Mouse (Mus musculus) MN1 (cell line): Measurements from ENCODE around the gene Nrap.
A peak's percentile ranks its signal among the peaks of the same experiment; 100 is the strongest.

Source experiments
- DNase-seq: peaks from one replicate; pipeline ENCODE4 v3.0.0-alpha.2; 2016; ENCODE audit warnings: low spot score

The Nrap gene

DNA sequence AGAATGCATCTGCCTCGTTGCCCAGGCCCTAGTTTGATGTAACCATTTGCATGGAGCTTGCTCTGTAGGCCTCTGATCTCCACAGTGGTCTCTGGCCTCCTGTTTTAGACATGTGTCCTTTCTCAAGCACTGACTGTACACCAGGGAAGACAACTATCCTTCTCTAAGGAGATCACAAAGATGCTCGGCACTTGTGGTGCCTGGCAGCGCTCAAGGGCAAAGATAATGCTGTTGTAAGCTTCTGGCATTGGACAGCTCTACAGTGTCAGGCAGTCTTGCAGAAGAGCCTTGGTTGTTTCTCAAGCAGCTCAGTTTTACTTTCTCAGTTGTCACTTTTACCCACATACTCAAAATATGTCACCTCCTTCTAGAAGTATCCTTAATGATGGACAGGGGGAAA lies 73.3 kb downstream of the Nrap start:
- no peak for DNase-seq

DNA sequence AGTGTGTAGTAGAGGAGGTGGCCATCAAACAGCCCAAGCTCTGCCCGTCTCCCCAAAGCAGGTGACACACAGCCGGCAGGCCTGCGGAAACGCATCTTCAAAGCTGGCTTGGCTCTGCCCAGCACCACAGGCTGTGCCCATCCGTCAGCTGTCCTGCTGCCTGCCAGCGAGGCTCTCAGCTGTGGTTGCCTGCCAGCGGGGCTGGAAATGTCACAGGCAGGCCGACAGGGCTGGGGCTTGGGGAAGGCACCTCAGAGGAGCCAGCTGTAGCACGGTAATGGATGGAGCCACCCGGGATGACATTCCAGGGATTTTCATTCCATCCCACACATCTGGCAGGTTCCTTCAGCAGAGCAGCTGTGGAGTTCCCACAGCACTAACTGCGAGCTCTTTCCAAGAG lies 89.0 kb downstream of the Nrap start:
- DNase-seq: no peak

DNA sequence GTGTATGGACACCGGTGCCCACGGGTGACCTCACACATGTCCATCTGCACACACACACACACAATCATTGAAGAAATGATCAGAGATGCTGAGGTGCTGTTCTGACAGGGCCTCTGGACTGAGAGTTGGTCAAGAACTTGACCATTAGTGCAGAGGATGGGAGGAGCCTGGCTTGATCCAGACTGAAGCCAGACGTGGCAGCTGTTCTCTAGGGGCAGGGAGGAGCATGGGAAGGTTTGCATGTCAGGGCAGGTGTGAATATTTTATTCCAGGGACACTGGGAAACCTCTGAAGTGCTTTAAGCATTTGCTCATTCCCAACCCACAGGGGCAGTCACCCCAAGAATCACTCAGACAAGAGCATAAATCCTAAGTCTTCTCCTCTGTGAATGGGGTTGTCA lies 92.6 kb downstream of the Nrap start:
- DNase-seq: no peak

DNA sequence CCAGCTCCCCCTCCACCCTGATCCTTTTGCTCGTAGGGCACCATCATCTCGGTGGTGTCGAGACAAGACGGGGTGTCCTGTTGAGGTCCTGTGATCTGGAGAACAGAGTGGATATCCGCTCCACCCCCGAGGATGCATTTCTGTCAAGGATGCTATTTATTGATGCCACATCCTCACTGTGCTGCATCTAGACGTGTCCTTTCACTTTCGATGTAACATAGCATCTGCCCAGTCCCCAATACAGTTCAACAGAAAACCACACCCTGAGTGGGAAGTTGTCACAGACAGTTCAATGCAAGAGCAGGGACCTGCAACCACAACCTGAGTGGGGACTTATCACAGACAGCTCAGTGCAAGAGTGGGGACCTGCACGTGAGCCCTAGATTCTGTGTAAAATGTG lies 93.2 kb downstream of the Nrap start:
- no peak for DNase-seq

DNA sequence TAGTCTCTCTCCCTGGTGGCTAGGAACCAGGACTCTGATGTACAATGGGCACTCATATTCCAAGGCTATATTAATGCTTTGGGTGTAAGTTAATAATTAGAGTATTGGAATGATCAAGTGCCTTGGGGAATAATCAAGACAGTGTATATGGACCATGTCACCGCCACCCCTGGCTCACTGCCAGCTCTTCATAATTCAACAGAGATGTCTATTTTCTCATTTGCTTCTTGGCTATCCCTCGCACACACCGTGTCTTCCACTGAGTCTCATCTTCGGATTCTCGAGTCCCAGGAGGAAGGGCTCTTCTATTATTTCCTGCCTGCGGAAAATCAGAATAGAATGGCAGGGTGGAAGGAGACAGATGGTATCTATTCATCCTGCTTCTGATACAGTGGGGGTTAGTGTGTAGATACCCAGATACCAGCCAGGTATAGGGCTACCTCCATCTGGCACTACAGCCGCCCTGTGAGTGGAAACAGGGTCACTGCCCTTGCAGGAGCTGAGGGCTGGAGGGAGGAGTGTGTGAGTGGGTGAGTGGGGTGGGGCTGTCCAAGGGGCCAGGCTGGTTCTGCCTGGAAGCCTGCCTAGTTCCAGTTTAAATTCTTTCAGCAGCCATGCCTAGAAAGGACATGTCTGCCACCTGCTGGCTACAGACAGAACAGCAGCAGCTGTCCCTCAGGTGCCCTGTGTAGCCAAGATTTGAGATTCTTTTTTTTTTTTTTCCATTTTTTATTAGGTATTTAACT lies 95.0 kb downstream of the Nrap start:
- DNase-seq: peak; percentile 80

DNA sequence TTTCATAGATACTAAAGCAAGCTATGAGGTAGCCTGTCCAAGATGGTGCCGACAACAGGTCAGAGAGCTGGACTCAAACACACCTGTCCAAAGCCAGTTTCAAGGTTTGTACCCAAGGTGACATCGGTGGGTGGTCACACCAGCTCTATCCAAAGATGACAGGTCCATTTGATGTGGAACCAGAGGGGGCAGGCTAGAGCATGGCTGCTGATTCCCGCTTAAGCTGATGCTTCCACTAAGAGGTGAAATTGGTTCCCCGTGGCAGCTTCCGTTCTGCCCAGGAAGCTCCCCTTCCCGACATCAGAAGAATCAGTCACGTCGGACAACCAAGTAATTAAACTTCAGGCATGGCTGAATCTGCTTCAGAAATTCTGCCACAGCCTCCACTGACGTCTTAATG lies 97.5 kb downstream of the Nrap start:
- DNase-seq: no peak

DNA sequence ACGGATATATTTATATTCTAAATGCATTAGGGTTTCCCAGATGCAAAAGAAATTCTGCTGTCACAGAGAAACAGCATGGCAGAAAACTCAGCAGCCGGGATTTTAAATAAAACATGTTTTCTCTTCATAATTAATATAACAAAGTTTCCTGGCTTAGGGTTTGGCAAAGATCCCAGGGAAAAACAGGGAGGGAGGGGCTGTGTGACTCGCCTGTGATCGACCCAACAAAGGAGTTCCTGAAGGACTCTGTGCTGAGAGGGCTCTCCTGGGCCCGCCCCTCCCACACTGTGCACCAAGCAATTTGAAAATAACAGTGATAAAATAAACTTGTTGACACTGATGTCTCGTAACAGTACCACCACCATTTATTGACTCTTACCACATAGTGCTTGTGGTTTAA lies 97.9 kb downstream of the Nrap start:
- DNase-seq: no peak

DNA sequence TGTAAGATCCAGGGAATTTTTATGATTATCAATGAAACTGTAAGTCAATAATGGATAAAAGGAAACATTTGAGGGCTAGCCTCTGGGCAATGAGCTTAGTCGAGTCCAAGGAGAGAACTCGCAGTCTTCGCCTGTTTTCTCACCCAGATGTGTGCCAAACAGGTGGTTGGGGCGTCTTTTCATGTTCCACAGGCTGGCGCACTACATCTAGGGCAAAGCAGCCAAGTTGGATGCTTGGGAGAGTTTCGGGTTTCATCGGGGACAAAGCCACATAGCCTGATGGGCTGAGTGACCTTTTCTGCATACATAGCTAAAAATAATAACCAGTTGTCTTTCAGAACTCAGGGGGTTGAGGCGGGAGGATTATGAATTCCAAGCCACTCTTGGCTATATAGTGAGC lies 100.2 kb downstream of the Nrap start:
- DNase-seq: no peak

DNA sequence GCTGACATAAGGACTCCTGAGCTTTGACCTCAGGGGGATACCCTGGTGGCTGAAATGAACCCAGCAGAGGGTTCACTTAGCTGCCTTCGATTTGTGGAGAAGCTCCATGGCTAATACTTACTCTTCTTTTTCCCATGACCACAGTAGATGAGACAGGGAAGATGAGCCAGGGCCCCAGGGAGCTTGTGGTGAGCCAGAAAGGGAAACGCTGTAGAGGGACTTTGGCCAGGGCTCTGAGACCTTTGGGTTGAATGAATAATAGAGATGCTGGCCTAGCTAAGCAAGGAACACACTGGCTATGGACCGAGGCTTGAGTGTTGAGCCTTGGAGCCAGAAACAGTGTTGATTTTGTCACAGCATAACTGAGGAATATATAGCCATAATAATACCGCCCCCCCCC lies 101.4 kb downstream of the Nrap start:
- no peak for DNase-seq

DNA sequence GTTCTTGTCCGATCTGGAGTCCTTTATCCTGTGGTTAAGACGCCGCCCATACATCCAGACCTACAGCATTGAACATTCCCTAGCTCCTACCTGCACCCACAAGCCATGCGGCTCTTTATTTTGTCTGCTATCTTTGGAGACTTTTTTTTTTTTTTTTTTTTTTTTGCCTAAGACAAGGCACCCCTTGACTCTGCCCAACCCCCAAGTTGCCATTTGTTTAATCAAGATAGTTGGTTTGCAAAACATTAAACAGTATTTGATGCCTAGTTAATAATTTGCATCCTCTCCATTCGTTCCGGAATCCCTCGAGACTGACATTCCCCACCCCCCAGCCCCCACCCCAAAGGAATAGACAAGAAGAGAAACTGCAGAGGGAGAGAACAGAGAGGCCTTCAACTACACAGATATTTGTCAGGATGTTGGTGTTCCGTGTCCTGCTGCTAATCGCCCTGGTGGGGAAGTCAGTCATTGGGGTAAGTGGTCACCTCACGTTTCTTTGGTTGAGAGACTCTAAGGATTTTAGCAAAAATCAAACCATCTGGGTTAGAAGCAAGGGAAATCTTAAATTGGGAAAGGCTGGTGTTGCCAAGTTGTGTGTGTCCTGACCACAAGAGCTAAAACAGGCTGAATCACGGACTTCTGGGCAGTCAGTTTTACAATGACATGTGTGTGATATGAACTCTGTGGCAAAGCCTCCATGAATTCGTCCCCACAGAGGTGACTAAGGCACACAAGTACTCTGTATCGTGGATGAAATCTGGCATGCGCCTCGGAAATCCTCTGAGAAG lies 102.1 kb downstream of the Nrap start:
- DNase-seq: no peak

DNA sequence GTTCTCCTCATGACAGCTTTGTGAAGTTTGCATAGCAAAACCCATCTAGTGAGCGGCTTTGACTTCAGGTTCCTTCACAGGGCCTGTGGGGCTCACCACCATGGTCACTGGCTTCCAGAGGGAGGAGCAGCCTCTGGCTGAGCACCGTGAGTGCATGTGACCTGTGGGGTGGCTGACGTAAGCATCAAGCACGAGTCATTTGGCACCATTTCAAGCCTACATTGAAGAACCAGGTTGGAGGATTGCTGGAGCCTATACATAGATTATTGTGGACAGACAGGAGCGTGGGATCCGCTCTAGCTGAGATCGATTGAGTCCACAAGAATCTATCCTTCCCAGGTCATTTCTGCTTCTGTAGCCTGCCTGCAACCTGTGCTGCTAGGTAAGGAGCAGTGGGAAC lies 103.0 kb downstream of the Nrap start, which contains the start of gene Habp2:
Gene Habp2, plus strand, starts transcription at position 272 of the 400 bp plus-strand sequence.
- DNase-seq: no peak

DNA sequence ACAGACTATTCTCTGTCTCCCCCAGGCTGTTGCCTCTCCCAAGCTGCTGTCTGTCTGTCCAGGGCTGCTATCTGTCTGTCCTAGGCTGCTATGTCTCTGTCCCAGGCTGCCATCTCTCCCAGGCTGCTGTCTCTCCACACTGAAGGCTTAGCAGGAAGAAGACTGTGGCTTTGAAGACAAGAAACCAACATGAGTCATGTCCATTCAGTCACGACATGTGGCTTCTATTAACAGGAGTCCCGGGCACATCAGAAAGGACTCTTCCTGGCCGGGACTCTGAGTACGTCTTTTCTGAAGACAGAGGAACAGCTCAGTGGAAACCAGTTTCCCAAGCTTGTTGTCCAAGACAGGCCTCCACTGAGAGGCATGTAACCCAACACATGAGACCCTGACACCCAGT lies 104.6 kb downstream of the Nrap start:
- DNase-seq: no peak

DNA sequence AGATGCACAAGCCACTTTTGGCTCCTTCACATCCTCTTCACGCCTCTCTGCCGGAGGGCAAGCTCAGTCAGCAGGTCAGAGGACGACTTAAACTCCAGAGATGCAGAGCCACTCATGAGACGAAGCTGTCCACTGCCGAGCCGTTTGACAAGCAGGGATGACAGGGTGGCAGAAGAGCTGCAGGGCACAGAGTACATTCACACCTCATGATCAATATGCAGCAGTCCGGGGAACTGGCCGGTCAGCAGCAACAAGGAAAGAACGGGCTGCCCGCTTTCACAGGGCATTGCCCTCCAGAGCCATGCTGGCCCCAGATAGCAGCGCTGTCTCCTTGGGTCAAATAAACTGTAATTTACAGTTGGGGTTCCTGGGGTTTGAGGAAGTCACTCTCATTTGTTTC lies 111.5 kb downstream of the Nrap start:
- DNase-seq: no peak

DNA sequence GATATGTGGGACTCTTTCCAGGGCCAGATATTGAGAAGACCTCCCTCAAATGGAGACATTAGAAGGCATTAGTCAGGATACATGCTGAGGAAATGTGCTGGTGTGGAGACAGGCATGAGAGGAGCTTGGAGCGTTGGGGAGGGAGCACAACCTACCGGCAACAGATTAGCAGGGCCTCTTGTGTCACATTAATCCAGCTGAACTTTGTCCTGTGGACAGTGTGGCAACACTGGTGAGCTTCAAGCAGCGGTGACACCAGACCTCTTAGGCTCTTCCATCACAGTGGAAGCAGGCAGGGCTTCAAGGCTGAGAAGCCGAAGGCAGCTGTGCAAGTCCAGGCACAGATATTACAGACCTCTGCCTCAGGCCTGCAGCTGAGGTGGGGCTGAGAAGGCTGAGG lies 111.9 kb downstream of the Nrap start:
- DNase-seq: no peak

DNA sequence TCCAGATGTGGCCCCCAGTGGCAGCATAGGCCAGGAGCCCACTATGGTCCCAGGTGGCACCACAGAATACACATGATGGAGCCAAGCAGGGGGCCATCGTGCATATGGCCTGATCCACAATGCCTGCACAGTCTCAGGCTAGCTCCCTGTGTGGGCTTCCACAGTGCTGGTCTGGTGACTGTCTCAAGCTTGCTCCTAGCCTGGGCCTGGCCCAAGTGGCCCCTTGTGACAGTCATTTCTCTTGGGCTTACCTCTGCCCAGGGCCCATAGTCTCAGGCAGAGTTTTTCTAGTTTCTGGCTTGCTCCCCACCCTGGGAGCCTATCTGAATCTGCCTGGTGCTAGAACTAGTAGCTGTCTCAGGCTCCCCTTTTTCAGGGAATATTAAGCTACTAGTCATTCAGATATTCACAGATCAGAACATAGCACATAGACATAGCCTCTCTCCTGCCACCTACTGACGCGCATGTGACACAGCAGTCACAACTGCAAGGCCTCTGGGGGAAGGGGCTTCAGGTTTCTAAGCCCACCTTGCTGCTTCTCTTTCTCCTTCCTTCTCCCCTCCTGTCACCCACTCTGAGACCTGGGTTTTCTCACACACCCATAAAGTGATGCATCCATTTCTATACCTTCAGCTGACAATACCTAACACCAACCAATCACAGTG lies 112.6 kb downstream of the Nrap start:
- no peak for DNase-seq

DNA sequence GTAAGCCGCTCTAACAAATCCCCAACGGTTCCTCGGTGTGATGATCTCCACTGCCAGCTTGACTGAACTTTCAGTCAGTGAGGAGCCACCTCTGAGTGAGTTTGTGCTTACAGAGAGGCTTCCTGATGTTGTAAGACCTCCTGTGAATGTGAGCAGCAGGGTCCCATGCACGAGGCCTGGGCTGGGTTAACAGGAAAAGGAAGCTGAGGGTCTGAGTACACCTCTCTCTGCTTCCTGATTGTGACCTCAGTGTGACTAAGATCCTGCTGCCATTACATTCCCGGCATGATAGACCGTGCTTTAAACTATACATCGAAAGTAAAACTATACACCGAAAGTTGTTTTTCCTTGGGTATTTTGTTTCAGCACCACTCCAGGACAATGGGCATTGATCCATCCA lies 117.8 kb downstream of the Nrap start:
- no peak for DNase-seq
